Comparison of ENCODE assay signal across 11 mouse cellular contexts in genomic region chr5:64500866-64501265, GRCm38 (mm10).
DNase-seq lines count a peak whose midpoint lies in the region; ATAC-seq and TF ChIP-seq lines count a peak whose summit lies in the region.
"Had no signal": no experiment of that assay in that cellular context is flagged by ENCODE, and none has a peak within 500 bp of the region (broad histone marks: within the 10 kb centered on the region; RNA-seq: fewer than 3 reads in every experiment).

No protein-coding gene starts in this region.

- 77% methylated on average over 4 of the region's 4 CpGs for WGBS in spleen, adult 2 months

- peaks cover 37% of the 10 kb centered on the region for H3K4me1 ChIP-seq in spleen, adult 2 months (ENCODE audit: control insufficient read depth, insufficient read depth, insufficient read length)

- H3K27ac ChIP-seq in spleen, adult 2 months (ENCODE audit: insufficient read depth, low read length) = peak overlapping the region; percentile 52
- H3K27ac ChIP-seq: limb, embryonic 13.5 days; stomach, embryonic 15.5 days had no signal

- intact Hi-C loops in heart, postnatal 25 days (cut with DNase I) = no loop called here
- intact Hi-C loops in heart, postnatal 14 days (cut with DNase I) = no loop called here

- TF ChIP-seq CTCF in spleen, adult 2 months (IDR thresholded peaks at IDR 0.05; ENCODE audit: extremely low read depth, insufficient read depth, insufficient read length, insufficient replicate concordance) = no peak

- ATAC-seq in megakaryocyte-erythroid progenitor cell, adult 5-6 weeks (replicated peaks; ENCODE audit: low FRiP score, low TSS enrichment, poor library complexity, severe bottlenecking) = no peak

- H3K4me3 ChIP-seq in spleen, adult 2 months (ENCODE audit: extremely low read depth, insufficient read depth, insufficient read length) = no peak overlapping the region
- H3K4me3 ChIP-seq: limb, embryonic 13.5 days; stomach, embryonic 15.5 days had no signal

- peak; percentile 59 to 61 for DNase-seq in heart, adult 18-20 months
- DNase-seq in heart, postnatal 25 days (ENCODE audit: low spot score) = no peak
- DNase-seq in spleen, adult 2 months (ENCODE audit: low read depth in 1 of 2, low spot score in 2 of 2) = no peak
- no peak for DNase-seq in spleen, adult 12 weeks (ENCODE audit: low spot score)
- peak; percentile 30 to 46 for DNase-seq in heart, postnatal 14 days
- DNase-seq in urinary bladder, postnatal 4 days (ENCODE audit: low spot score in 2 of 2) = no peak
- no peak for DNase-seq in neural tube, embryonic 10.5 days (ENCODE audit: extremely low spot score, low spot score)
- DNase-seq: cerebellum, postnatal 36 days had no signal

- no peak for TF ChIP-seq POLR2A in spleen, adult 2 months (IDR thresholded peaks at IDR 0.05; ENCODE audit: low read depth, low read length)

- H3K27me3 ChIP-seq in spleen, adult 2 months (ENCODE audit: control insufficient read depth, insufficient read depth, low read length) = no peaks in the 10 kb centered on the region
- H3K27me3 ChIP-seq: limb, embryonic 13.5 days; stomach, embryonic 15.5 days had no signal

- no peaks in the 10 kb centered on the region for H3K36me3 ChIP-seq in spleen, adult 2 months (ENCODE audit: control insufficient read depth, insufficient read depth, low read length)
- H3K36me3 ChIP-seq: limb, embryonic 13.5 days; stomach, embryonic 15.5 days had no signal

Comparison
In these comparisons a context has a peak if more than half of its experiments do, and no peak if none do; other contexts are left out.
1. DNase-seq: peak in heart, adult 18-20 months (2 of 2) and heart, postnatal 14 days (2 of 2); none in heart, postnatal 25 days (single experiment), spleen, adult 2 months (0 of 2), spleen, adult 12 weeks (single experiment), urinary bladder, postnatal 4 days (0 of 2) and neural tube, embryonic 10.5 days (single experiment).